ENCODE assay signal across 10 mouse cellular contexts in genomic region chr6:115863340-115863841, GRCm38 (mm10). TPM values are rescaled to one million over a fixed set of nuclear protein-coding genes. Genes with fewer than 3 reads are reported as not detected.
DNase-seq lines count a peak whose midpoint lies in the region; ATAC-seq lines count a peak whose summit lies in the region.
"Had no signal": no experiment of that assay in that cellular context is flagged by ENCODE, and none has a peak within 500 bp of the region (broad histone marks: within the 10 kb centered on the region; RNA-seq: fewer than 3 reads in every experiment).

No protein-coding gene starts in this region.

- no peak overlapping the region for H3K4me3 ChIP-seq in heart, embryonic 10.5 days
- no peak overlapping the region for H3K4me3 ChIP-seq in liver, embryonic 13.5 days (replicated peaks)
- no peak overlapping the region for H3K4me3 ChIP-seq in intestine, embryonic 14.5 days (ENCODE audit: low read depth, low read length)

- no peak for ATAC-seq in liver, embryonic 13.5 days (ENCODE audit: low read depth)
- ATAC-seq in intestine, embryonic 14.5 days (replicated peaks; ENCODE audit: low FRiP score, low TSS enrichment, low read depth): peak; percentile 59; the same call in 1 of the 2 replicates
- ATAC-seq: CD4-positive, CD25-positive, alpha-beta regulatory T cell, adult 4 months had no signal

- no peaks in the 10 kb centered on the region for H3K9me3 ChIP-seq in heart, embryonic 10.5 days
- no peaks in the 10 kb centered on the region for H3K9me3 ChIP-seq in liver, embryonic 13.5 days (replicated peaks)
- H3K9me3 ChIP-seq in intestine, embryonic 14.5 days (ENCODE audit: control insufficient read depth, low read length): no peaks in the 10 kb centered on the region

- WGBS in heart, embryonic 10.5 days: 53% methylated on average over 7 of the region's 7 CpGs
- 55% methylated on average over 7 of the region's 7 CpGs for WGBS in liver, embryonic 13.5 days (ENCODE audit: insufficient replicate concordance)
- WGBS in intestine, embryonic 14.5 days: 39% methylated on average over 7 of the region's 7 CpGs

- no peak overlapping the region for H3K9ac ChIP-seq in liver, embryonic 13.5 days
- no peak overlapping the region for H3K9ac ChIP-seq in intestine, embryonic 14.5 days (ENCODE audit: low read length)

- intact Hi-C loops in heart, postnatal 36 days (cut with DNase I): no loop called here

- DNase-seq in heart, embryonic 10.5 days (ENCODE audit: low spot score): no peak
- DNase-seq in heart, postnatal 36 days: no peak
- no peak for DNase-seq in liver, embryonic 13.5 days
- no peak for DNase-seq in liver
- DNase-seq in intestine, embryonic 14.5 days (ENCODE audit: low spot score): no peak
- DNase-seq in lung, postnatal 4 days: peak; percentile 36 to 73
- DNase-seq in ovary, postnatal 14 days (ENCODE audit: low spot score): no peak
- no peak for DNase-seq in thymus, postnatal 4 days
- DNase-seq: kidney, postnatal 10 days had no signal

- no peaks in the 10 kb centered on the region for H3K27me3 ChIP-seq in heart, embryonic 10.5 days (ENCODE audit: insufficient read depth, poor library complexity, severe bottlenecking)
- H3K27me3 ChIP-seq in liver, embryonic 13.5 days: no peaks in the 10 kb centered on the region
- no peaks in the 10 kb centered on the region for H3K27me3 ChIP-seq in intestine, embryonic 14.5 days (replicated peaks; ENCODE audit: control insufficient read depth, insufficient read depth, low read length)

- no peak overlapping the region for H3K4me2 ChIP-seq in liver, embryonic 13.5 days
- H3K4me2 ChIP-seq in intestine, embryonic 14.5 days (ENCODE audit: low read length): no peak overlapping the region

- H3K4me1 ChIP-seq in heart, embryonic 10.5 days: peaks cover 38% of the 10 kb centered on the region
- H3K4me1 ChIP-seq in liver, embryonic 13.5 days (replicated peaks): peaks cover 25% of the 10 kb centered on the region
- H3K4me1 ChIP-seq in intestine, embryonic 14.5 days (replicated peaks; ENCODE audit: control insufficient read depth, insufficient read depth, low read length): peaks cover 35% of the 10 kb centered on the region

- 0 out of 2 replicates have a peak, but pooled peaks cover 6% of the 10 kb centered on the region for H3K36me3 ChIP-seq in heart, embryonic 10.5 days
- H3K36me3 ChIP-seq in liver, embryonic 13.5 days: no peaks in the 10 kb centered on the region
- H3K36me3 ChIP-seq in intestine, embryonic 14.5 days (ENCODE audit: control insufficient read depth, insufficient read depth, low read length): no peaks in the 10 kb centered on the region

- 0 out of 2 replicates have a peak overlapping the region, but pooled peaks have one; percentile 49 for H3K27ac ChIP-seq in heart, embryonic 10.5 days
- H3K27ac ChIP-seq in liver, embryonic 13.5 days: peak overlapping the region; percentile 19; the same call in 1 of the 2 replicates
- H3K27ac ChIP-seq in intestine, embryonic 14.5 days (ENCODE audit: low read depth): peak overlapping the region; percentile 82

RNA-seq across cellular contexts. Expression of gene Ift122, which starts 10.1 kb away (rescaled TPM):
- polyA plus RNA-seq in heart, embryonic 10.5 days (2016; fragmentation: Nextera tagmentation; extraction: Ambion mirVana): 27.0 and 31.3 TPM in 2 replicates
- 1 to 10 TPM; 9.1 to 9.4 TPM for total RNA-seq in heart, postnatal 36 days (2021)
- 2.9 and 3.0 TPM in 2 replicates for polyA plus RNA-seq in liver, embryonic 13.5 days (2015; fragmentation: Nextera tagmentation; extraction: Ambion mirVana)
- 18.4 and 21.5 TPM in 2 replicates for polyA plus RNA-seq in intestine, embryonic 14.5 days (2014; fragmentation: Nextera tagmentation; extraction: Ambion mirVana)

RNA-seq across cellular contexts. Expression of gene Mbd4, which starts 10.2 kb away (rescaled TPM):
- polyA plus RNA-seq in heart, embryonic 10.5 days (2016; fragmentation: Nextera tagmentation; extraction: Ambion mirVana): 15.2 and 22.4 TPM in 2 replicates
- 1 to 10 TPM; 1.2 TPM for total RNA-seq in heart, postnatal 36 days (2021)
- polyA plus RNA-seq in liver, embryonic 13.5 days (2015; fragmentation: Nextera tagmentation; extraction: Ambion mirVana): 9.9 and 12.1 TPM in 2 replicates
- 14.7 and 18.4 TPM in 2 replicates for polyA plus RNA-seq in intestine, embryonic 14.5 days (2014; fragmentation: Nextera tagmentation; extraction: Ambion mirVana)

RNA-seq across cellular contexts. Expression of gene Efcab12, which starts 25.2 kb away (rescaled TPM):
- 0.46 and 0.74 TPM in 2 replicates for polyA plus RNA-seq in heart, embryonic 10.5 days (2016; fragmentation: Nextera tagmentation; extraction: Ambion mirVana)
- under 1 TPM; 0.35 to 0.53 TPM for total RNA-seq in heart, postnatal 36 days (2021)
- polyA plus RNA-seq in liver, embryonic 13.5 days (2015; fragmentation: Nextera tagmentation; extraction: Ambion mirVana): 0.15 and 0.16 TPM in 2 replicates
- polyA plus RNA-seq in intestine, embryonic 14.5 days (2014; fragmentation: Nextera tagmentation; extraction: Ambion mirVana): 0.67 and 0.69 TPM in 2 replicates

RNA-seq across cellular contexts. Expression of gene Rpl32, which starts 54.8 kb away (rescaled TPM):
- polyA plus RNA-seq in heart, embryonic 10.5 days (2016; fragmentation: Nextera tagmentation; extraction: Ambion mirVana): 1,266 and 1,290 TPM in 2 replicates
- total RNA-seq in heart, postnatal 36 days (2021): 100 to 1,000 TPM; 621 to 649 TPM
- 1,700 and 1,736 TPM in 2 replicates for polyA plus RNA-seq in liver, embryonic 13.5 days (2015; fragmentation: Nextera tagmentation; extraction: Ambion mirVana)
- polyA plus RNA-seq in intestine, embryonic 14.5 days (2014; fragmentation: Nextera tagmentation; extraction: Ambion mirVana): 2,668 and 2,809 TPM in 2 replicates

Comparison
In these comparisons a context has a peak if more than half of its experiments do, and no peak if none do; other contexts are left out.
1. DNase-seq: peak in lung, postnatal 4 days (2 of 2); none in heart, embryonic 10.5 days (single experiment), heart, postnatal 36 days (0 of 2), liver, embryonic 13.5 days (single experiment), liver (single experiment), intestine, embryonic 14.5 days (single experiment), ovary, postnatal 14 days (single experiment) and thymus, postnatal 4 days (single experiment).
2. H3K27ac ChIP-seq: peak in every context shown above with its lines; median percentile 82 in intestine, embryonic 14.5 days; 49 in heart, embryonic 10.5 days; 19 in liver, embryonic 13.5 days.